Mouse (Mus musculus): ENCODE data around the gene Mlx.
A peak's percentile ranks its signal among the peaks of the same experiment; 100 is the strongest.
"Not testable (repeated sequence)": the region's sequence is repeated elsewhere in the genome, so short reads cannot be mapped to it uniquely, and the experiment has no call there.

Mlx gene

DNA sequence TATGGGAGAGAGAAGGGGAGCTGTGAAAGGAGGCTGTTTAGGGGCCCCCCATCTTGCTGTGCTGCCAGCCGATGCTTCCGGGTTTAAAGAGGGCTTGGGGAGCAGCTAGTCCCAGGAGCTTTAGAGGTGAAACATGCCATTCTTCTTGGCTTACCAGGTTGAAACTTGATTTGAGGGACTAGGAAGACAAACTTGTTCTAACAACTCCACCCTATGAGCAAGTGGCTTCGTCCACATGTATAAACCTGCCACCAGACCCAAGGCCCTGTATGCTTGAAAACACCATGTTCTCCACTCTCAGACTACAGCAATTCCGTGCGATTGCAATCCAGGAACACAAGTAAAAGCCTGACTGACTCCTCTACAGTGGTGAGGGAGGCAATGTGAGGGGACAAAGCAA lies 15.9 kb downstream of the Mlx start:
- no peak for DNase-seq

DNA sequence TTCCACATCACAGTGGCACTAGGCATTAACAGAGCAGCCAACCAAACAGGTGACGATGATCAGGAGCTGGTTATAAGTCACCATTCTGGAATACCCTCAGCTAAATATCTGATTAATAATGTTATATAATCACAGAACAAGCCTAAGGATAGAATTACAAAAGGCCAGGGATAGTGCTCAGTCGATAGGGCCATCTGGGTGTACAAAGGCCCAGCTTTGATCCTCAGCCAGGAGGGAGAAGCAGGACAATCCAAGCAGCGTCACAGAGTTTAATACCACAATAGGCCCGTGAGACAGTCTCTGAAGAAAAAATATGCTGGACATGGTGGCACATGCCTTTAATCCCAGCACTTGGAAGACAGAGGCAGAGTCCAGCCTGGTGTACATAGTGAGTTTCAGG lies 22.3 kb downstream of the Mlx start:
- no peak for DNase-seq

DNA sequence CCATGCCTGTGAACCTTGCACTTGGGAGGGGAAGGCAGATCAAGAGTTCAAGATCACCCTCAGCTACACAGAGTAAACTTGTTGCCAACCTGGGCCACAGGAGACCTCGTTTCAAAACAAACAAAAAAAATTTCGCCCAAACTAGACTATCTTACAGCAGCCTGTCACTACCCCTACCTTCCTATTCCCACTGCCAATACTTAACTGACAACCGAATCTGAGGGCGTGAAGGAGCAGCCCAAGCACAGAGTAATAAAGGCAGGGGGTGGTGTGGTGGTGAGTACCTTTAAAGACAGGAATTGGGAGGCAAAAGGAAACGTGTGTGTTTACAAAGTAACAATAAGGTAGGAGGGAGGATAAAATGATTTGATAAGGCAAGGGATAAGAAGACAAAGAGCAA lies 23.6 kb downstream of the Mlx start:
- DNase-seq, result no peak

DNA sequence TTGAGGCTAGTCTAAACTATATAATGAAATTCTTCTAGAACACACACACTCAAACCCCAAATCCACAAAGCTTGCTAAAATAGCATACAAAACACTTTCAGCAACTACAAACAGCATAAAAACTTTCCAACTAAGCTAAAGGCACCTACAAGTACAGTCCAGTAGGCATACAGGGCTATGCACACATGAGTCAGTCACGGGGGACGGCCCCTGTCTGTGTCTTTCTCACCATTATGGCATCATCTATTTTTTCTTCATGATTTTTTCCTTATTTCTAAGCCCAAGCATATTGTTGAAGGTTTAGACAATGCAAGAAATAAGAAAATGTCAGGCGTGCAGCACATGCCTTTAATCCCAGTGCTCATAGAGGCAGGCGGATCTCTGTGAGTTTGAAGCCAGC lies 24.1 kb downstream of the Mlx start:
- DNase-seq, result no peak

DNA sequence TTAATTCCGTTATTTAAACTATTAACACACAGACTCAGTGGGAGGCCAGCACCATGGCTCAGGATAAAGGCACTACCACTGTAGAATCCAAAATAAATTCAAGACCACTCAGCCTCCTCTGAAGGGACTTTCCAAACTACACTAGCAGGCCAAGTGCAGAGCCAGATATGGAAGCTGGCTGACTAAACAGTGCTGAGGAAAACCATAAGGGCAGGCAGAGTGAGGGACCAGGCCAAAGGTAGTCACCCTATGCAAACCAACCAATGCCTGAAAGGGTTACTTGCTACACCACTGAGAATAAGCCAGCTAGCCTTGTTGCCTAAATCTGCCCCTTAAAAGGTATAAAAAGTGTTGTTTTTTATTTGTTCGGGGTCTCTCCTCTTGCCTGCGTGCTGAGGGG lies 25.1 kb downstream of the Mlx start:
- no peak for DNase-seq

DNA sequence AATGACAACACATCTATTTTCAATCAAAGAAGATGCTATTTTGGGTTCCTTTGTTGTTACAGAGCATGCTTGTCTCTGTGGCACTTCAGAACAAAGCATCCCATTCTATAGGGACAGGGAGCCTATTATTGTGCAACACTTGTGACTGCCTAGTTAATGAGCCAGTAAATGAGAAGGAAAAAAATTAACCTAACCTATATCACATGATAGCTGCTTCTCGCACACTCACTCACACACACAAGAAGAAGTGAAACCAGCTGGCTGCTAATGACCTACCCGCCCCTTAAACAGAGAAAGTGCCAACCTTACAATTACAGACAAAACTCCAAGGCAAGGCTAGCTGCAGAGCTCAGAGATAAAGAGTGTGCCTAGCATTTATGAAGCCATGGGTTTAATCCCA lies 28.5 kb downstream of the Mlx start:
- no peak for DNase-seq

DNA sequence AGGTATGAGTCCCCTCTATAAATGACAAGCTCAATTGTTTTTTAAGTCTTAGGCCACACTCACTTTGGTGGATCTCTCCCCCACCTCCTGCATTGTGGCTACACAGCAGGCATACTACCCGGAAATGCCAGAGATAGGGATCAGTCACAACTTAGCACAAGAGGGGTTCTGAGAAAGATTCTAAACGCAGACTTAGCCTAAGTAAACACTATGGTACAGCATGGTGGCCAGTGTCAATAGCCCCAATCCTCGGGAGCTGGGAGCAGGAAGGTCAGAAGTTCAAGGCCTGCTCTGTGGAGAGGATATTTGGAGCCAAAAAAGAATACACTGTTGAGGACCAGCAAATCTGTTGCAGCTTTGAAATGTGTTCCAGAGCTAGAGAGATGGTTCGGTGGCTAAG lies 31.0 kb downstream of the Mlx start:
- no peak for DNase-seq

DNA sequence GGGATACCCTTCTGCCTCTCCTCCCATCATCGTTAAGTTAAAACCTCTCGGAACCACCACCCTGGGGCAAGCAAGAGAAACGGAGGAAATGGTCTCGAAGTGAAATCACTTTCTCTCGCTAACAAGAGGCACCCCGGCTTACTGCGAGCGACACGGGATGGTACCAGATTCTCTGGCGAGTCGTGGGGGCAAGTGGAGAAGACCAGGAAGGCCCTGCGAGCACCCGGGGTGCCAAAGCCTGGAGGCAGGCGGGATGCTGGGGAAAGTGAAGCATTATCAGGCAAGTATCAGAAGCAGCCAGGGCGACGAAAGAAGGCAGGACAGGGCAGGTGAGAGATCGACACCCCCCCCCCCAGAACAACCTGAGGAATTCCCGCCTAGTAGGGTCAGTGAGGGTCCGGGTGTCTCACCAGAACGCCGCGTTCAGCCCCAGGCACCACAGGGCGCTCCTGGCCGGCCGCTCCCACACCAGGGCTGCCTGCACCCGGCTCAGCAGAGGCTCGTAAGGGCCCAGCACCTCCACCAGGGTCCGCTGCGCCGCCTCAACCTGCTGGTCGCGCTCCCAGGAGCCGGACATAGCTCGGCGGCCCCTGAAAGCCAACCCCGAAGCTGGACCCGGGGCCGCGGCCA lies 32.2 kb downstream of the Mlx start:
- no peak for DNase-seq

DNA sequence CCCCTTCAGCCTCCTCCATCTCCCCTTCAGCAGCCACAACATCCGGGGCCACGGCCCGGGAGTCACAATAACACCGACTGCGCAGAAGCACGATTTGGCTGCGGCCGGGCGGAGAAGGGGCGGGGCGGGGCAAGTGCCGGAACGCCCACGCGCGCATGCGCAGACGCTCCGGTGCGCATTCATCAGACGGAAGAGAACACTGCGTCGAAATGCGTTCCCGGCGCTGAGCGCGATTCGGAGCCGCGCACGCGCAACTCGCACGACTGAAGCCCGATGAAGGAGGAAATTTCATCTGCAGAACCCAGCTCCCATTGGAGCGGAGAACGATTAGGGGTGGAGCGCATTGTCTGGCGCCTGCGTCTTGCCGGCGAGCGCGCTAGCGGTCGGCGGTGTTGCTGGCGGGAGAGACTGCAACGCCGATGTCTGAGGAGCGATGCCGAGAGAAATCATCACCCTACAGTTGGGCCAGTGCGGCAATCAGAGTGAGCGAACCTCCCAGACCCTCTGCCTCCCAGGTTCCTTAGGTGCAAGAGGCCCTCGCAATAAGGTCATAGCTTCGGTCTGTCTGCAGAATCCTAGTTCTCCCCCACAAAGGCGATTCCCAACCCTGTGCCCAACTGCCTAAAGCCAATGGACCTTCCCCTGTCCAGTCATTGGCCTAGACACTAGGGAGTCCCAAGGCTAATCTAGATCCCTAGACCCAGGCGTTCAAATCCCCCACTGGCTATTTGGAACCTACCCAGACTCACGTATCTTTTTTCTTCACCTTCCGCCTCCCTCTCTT lies 32.9 kb downstream of the Mlx start, which contains the start of the genes Retreg3 and Tubg1:
Gene Retreg3 (minus strand): TSS at position 133 of the 784 bp plus-strand sequence.
Gene Tubg1 (plus strand): TSS at position 178 of the 784 bp plus-strand sequence.
- peak; percentile 99 to 100 for DNase-seq

DNA sequence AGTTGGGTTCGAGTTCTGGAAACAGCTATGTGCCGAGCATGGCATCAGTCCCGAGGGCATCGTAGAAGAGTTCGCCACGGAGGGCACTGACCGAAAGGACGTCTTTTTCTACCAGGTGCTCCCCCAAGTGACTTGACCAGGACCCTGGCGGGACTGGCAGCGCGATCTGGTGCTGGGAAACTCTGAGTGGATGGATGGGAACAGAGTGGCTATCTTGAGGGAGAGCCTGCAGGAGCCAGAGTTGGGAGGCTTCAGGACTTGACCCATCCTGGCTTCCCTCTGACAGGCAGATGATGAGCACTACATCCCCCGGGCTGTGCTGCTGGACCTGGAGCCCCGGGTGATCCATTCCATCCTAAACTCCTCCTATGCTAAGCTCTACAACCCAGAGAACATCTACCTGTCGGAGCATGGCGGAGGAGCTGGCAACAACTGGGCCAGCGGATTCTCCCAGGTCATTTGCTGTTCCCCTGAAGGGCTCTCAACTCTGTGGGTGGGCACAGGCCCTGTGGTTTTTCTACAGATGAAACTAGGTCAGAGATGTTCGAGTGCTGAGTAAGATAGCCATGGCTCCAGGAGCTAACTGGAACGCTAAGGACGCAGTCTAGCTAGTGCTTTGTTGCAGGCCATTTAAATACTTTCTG lies 33.6 kb downstream of the Mlx start:
- DNase-seq, result no peak

DNA sequence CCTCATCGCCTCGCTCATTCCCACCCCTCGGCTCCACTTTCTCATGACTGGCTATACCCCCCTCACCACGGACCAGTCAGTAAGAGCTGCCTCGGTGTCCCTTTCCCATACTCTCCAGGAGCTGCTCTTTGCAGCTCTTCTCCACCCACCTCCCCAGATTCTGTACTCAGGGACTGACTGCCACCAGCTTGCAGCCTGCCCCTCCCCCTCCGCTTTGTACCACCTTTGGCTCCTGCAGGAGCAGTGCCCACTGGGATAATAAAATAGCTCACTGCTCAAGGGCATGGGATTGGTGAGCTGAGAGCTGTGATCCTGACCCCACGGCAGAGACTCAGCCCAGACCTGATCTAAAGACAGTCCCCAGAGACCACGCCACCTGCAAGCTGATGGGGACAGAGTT lies 37.4 kb downstream of the Mlx start:
- DNase-seq, result not testable (repeated sequence)

DNA sequence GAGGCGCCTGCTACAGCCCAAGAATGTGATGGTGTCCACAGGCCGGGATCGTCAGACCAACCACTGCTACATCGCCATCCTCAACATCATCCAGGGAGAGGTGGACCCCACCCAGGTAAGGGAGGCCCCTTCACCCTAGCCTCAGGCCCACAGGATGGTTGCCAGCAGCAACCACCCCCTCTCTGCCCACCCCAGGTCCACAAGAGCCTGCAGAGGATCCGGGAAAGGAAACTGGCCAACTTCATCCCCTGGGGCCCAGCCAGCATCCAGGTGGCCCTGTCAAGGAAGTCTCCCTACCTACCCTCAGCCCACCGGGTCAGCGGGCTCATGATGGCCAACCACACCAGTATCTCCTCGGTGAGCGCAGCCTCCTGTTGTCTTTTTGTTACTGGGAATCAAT lies 37.9 kb downstream of the Mlx start:
- DNase-seq, result not testable (repeated sequence)

DNA sequence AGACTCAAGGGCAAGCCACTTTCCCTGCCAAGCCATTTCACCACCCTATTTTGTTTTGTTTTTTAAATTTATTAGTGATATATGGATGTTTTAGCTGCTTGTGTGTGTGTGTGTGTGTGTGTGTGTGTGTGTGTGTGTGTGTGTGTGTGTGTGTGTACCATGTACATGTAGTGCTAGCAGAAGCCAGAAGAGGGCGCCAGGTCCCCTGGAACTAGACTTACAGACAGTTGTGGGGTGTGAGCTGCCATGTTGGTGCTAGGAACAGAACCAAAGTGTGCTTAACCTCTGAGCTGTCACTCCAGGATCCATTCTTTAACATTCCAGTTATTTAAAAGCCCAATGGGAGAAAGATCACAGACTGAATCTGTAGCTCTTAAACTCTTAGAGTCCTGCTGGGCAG lies 40.0 kb downstream of the Mlx start:
- DNase-seq, result no peak

DNA sequence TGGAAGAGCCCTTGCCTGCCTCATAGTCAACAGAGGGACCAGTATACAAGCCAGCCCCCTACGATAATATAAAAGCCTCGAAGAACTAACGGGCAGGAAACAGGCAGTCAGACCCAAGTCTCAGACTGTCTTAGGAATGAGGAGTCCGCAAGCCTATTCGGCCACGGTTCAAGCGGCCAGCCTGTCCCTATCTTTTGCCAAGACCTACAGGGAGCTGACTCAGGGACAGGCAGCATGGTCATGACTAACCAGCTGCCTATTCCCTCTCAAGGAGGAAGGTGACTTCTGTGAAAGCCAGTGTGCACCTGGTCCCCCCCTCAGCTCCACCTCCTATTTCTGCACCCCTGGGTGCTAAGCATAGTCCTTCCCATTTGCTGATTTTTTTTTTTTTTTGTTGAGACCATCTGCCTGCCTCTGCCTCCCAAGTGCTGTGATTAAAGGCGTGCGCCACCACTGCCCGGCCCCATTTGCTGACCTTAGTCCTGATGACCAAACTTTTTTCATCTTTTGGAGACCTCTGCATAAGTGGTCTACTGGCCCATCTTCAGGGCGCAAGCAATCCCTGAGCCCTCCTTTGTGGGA lies 42.0 kb downstream of the Mlx start:
- DNase-seq, result no peak

DNA sequence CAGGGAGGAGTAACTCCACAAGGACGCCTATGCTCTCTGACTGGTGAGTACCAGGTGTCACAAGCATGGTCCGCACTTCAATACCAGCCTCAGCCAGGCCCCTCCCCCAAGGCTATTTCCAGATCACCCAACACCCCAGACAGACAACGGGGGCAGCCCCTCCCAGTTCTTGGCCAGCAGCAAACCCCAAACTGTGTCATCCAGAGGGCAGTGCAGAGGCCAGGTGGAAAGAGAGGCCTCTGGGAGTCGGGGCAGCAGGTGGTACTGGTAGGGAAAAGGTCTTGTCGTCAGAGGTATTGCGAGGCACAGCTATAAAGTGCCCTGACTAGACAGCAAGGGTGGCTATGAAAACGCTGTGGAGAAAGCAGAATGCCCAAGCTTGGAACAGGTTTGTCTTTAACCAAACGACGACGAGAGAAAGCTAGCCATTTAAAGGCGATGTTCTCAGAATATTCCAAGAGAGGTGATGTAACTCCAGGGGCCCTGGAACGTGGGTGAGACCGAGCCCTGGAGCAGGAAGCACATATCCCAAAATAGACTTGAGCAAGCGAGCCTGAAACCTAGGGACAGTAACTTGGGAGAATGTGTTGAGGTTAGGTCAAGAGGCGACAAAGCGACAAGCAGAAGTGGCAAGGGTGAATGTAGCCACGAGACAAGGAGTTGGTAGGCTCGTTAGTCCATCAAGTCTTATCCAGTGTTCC lies 43.1 kb downstream of the Mlx start:
- peak in 1 of 2 experiments; percentile 44 for DNase-seq

DNA sequence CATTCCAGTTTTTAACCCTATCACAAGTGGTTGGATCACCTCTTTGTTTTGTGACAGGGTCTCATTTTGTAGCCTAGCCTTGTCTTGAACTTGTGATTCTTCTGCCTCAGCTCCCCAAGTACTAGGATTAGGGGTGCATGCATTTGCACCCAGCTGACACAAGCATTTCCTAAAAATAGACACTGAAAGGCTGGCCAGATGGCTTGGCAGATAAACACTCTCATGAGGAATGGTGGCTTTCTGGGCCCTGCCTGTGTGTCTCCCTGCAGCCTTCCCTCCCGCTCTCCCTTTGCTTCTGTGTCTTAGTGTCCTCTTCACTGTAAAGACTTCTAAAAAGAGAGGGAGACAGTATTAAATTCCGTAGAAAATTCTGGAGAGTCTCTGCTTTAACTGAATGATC lies 44.1 kb downstream of the Mlx start:
- DNase-seq, result no peak

DNA sequence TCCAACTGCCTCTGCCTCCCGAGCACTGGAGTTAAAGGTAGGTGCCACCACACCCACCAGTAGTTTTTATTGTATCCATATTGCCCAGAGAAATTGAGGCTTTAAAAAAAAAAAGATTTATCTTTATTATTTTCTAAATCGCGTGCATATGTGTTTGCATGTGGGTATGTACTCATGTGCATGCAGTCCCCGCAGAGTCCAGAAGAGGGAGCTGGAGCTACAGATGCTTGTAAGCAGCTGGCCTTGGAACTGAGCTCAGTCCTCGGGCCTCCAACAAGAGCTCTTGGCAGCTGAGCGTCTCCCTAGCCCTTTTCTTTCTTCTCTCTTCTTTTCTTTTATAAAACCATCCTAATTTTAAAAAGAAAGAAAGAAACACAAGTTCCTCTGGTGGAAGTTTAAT lies 44.6 kb downstream of the Mlx start:
- peak in 1 of 2 experiments; percentile 33 for DNase-seq

DNA sequence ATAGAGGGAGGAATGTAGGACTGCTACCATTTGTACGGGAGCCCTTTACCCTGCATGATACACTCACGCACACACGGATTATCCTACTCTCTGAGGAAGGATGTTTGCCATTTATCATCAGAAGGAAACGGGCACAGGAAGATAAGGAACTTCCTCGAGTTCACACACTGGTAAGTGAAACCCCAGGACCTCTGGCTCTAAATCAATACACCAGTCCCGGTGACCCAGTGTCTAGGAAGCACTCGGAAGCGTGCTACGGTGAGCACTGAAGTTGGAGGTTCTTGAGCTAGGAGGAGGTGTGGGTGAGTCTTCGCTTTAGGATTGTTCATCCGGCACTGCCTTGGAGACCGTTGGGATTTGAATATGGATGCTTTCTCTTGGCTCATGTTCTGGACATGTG lies 46.0 kb downstream of the Mlx start:
- no peak for DNase-seq

DNA sequence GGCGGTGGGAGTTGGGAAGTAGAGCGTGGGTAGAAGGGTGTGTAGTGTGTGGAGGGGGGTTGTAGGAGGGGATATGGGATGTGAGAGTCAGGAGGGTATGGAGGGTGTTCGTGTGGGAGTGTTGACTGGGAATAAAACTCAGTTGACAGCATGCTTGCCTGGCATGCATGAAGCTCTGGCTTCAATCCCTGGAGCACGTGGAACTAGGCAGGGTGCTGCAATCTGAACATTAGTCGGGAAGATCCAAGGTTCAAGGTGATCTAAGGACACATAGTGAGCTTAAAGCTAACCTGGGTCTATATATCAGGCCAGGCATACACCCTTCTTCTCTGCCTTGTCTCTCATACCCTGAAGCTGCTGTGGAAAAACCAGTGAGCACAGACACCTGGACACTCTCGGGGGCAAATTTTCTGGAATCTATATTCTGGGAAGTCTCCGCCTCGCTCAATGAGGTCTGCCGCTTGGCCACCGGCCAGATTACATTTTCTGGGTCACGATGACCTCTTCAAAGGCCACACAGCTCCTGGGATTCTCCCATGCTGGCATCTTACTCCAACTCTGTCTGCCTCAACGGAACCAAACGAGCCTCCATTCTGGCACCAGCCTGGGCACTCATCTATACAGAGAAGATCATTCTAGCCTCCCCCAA lies 47.3 kb downstream of the Mlx start:
- DNase-seq, result no peak

DNA sequence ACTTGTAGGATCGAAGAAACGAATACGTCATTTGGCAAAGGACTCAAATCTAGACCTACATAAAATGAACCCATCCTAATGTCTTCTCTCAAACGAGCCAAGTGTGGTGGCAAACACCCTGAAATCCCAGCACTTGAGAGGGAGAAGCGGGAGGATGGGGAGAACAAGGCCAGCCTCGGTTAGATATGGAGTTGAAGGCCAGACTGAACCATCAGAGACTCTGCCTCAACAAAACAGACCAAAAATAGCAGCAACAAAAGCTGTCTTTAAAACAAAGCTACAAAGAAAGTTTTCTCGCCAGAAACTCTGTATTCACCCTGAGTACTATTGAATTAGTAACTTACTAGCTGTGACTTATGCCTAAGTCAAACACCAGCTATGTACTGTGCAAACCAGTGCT lies 49.9 kb downstream of the Mlx start:
- no peak for DNase-seq

DNA sequence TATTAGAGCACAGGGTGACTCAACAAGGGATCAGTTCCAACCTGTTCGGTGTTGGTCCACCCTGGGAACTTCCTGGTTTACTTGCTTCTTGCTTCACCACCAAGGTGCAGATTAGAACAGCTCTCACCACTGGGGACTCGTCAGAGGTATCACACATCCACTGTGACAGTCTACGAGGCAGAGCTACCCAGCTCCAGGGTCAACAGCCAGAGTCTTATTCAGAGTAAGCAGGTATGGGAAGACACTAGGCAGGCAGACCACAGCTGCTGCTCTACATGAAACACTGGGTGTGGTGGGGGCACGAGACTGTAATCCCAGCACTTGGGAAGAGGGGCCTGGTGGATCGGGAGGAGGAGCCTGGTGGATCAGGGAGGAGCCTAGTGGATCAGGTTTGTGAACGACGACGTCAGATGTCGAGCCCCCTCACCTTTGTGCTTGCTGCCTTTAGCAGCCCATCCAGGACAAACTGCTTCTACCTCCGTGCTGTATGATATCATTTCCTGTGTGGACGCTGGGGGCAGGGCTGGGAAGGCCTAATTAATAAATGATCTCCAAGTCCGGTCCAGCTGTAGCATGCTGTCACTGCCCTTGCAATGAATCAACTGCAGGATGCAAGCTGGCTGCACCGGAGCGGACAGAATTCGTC lies 51.6 kb downstream of the Mlx start:
- peak; percentile 49 to 68 for DNase-seq

Measured in lung, postnatal 4 days (tissue).